Mouse (Mus musculus): ENCODE measurements around the gene Pkib.

GRCm38 (mm10) chr10:57653297-57653696 lies 21.5 kb downstream of the Pkib start:
- TF ChIP-seq CTCF (IDR thresholded peaks at IDR 0.05; ENCODE audit: low read depth): no peak
- no peak for TF ChIP-seq EP300 (IDR thresholded peaks at IDR 0.05; ENCODE audit: low read depth)

All from liver, postnatal 0 days (tissue).